Mouse (Mus musculus) urinary bladder, adult 18-20 months (tissue): ENCODE measurements around the gene Fam120c.
"Not testable (repeated sequence)": the region's sequence is repeated elsewhere in the genome, so short reads cannot be mapped to it uniquely, and the experiment has no call there.

ENCODE experiments used
- DNase-seq, 2 experiments: peaks; one replicate each; pipeline ENCODE4 v3.0.0; 2022; ENCODE audit warnings: low spot score in 2 of 2, mixed read lengths in 2 of 2

The Fam120c gene

GRCm38 (mm10) chrX:151343761-151344500 is at the start of gene Fam120c:
TSS of gene Fam120c (plus strand) at chrX:151344175.
- peak; percentile 60 to 73 for DNase-seq

GRCm38 (mm10) chrX:151298329-151298728 is 45.6 kb upstream of the Fam120c start:
- DNase-seq = no peak

GRCm38 (mm10) chrX:151313732-151314131 is 30.2 kb upstream of the Fam120c start:
- no peak for DNase-seq

- no peak for DNase-seq
Measured at GRCm38 (mm10) chrX:151333615-151334014, 10.4 kb upstream of the Fam120c start.

- DNase-seq = no peak
Measured at GRCm38 (mm10) chrX:151337804-151338203, 6.2 kb upstream of the Fam120c start.

GRCm38 (mm10) chrX:151344501-151344984 is 568 bp downstream of the Fam120c start:
- DNase-seq = peak in 1 of 2 experiments; percentile 17

- no peak for DNase-seq
Measured at GRCm38 (mm10) chrX:151345333-151346125, 1.6 kb downstream of the Fam120c start.

- no peak for DNase-seq
Measured at GRCm38 (mm10) chrX:151347278-151347677, 3.3 kb downstream of the Fam120c start.

- no peak for DNase-seq
Measured at GRCm38 (mm10) chrX:151349322-151349721, 5.3 kb downstream of the Fam120c start.

- DNase-seq = no peak
Measured at GRCm38 (mm10) chrX:151418801-151419200, 74.8 kb downstream of the Fam120c start.

GRCm38 (mm10) chrX:151420791-151421190 is 76.8 kb downstream of the Fam120c start:
- no peak for DNase-seq

GRCm38 (mm10) chrX:151443637-151444036 is 99.7 kb downstream of the Fam120c start:
- DNase-seq = no peak

GRCm38 (mm10) chrX:151444189-151444588 is 100.2 kb downstream of the Fam120c start:
- DNase-seq = no peak

GRCm38 (mm10) chrX:151488128-151488527 is 144.2 kb downstream of the Fam120c start:
- DNase-seq = no peak

GRCm38 (mm10) chrX:151493269-151493668 is 149.3 kb downstream of the Fam120c start:
- DNase-seq = not testable (repeated sequence)

- no peak for DNase-seq
Measured at GRCm38 (mm10) chrX:151496596-151496995, 152.6 kb downstream of the Fam120c start.

GRCm38 (mm10) chrX:151508536-151508935 is 164.6 kb downstream of the Fam120c start:
- no peak for DNase-seq

GRCm38 (mm10) chrX:151509906-151510305 is 165.9 kb downstream of the Fam120c start:
- no peak for DNase-seq

GRCm38 (mm10) chrX:151513066-151513465 is 169.1 kb downstream of the Fam120c start:
- DNase-seq = no peak

- no peak for DNase-seq
Measured at GRCm38 (mm10) chrX:151513694-151514093, 169.7 kb downstream of the Fam120c start.

GRCm38 (mm10) chrX:151518181-151518580 is 174.2 kb downstream of the Fam120c start:
- DNase-seq = no peak

- no peak for DNase-seq
Measured at GRCm38 (mm10) chrX:151520127-151520457, 176.1 kb downstream of the Fam120c start.
